Mouse (Mus musculus) lung, adult 2 months (tissue): ENCODE results near the gene Pnpo.

Experiments
- CTCF ChIP-seq: fragments of 200-500 bp; IDR thresholded peaks from 2 replicates; pipeline ENCODE4 v1.5.1; 2011; ENCODE audit warnings: mild to moderate bottlenecking, low read length, control low read depth; ENCODE audit not compliant: insufficient read depth
- POLR2A ChIP-seq: fragments of 200-500 bp; IDR thresholded peaks from 2 replicates; pipeline ENCODE4 v1.6.1; 2011; ENCODE audit warnings: low read depth, mild to moderate bottlenecking, control low read depth, low read length, borderline replicate concordance; ENCODE audit errors: extremely low read depth

- TF ChIP-seq CTCF: no peak
- TF ChIP-seq POLR2A: no peak
Measured at GRCm38 (mm10) chr11:96966172-96966571, 22.4 kb upstream of the Pnpo start.
